Mouse (Mus musculus): ENCODE data around the gene Atp8a2. TPM values are rescaled to one million over a fixed set of nuclear protein-coding genes. Genes with fewer than 3 reads are reported as not detected.

Gene Atp8a2
- polyA plus RNA-seq, 1 experiment from 2014 or later: 2.5 TPM

- no peak for DNase-seq (ENCODE audit: low spot score)
- 74% methylated on average over 6 of the region's 6 CpGs for WGBS
Measured at GRCm38 (mm10) chr14:60137812-60138211, 59.2 kb downstream of the Atp8a2 start.

GRCm38 (mm10) chr14:60135801-60136200 is 61.2 kb downstream of the Atp8a2 start:
- Histone ChIP-seq H3K27ac (replicated peaks) (no peak overlapping the region), H3K4me3 (no peak overlapping the region), H3K27me3 (ENCODE audit: low read depth, poor library complexity, severe bottlenecking) (no peaks in the 10 kb centered on the region), H3K4me1 (no peaks in the 10 kb centered on the region), H3K36me3 (no peaks in the 10 kb centered on the region), H3K9me3 (replicated peaks) (no peaks in the 10 kb centered on the region)
- no peak for DNase-seq (ENCODE audit: low spot score)
- 85% methylated on average over 4 of the region's 4 CpGs for WGBS

More at GRCm38 (mm10) chr14:60137812-60138211, 59.2 kb downstream of the Atp8a2 start:
- H3K27me3 ChIP-seq (ENCODE audit: low read depth, poor library complexity, severe bottlenecking): no peaks in the 10 kb centered on the region
- H3K27ac ChIP-seq (replicated peaks): no peak overlapping the region
- 0 out of 2 replicates have a peak, but pooled peaks cover 2% of the 10 kb centered on the region for H3K4me1 ChIP-seq
- H3K36me3 ChIP-seq: no peaks in the 10 kb centered on the region
- H3K4me3 ChIP-seq: no peak overlapping the region
- H3K9me3 ChIP-seq (replicated peaks): no peaks in the 10 kb centered on the region

GRCm38 (mm10) chr14:60134720-60135119 is 62.3 kb downstream of the Atp8a2 start:
- no peaks in the 10 kb centered on the region for H3K4me1 ChIP-seq
- no peak overlapping the region for H3K4me3 ChIP-seq
- H3K9me3 ChIP-seq (replicated peaks): no peaks in the 10 kb centered on the region
- no peak for DNase-seq (ENCODE audit: low spot score)
- H3K36me3 ChIP-seq: no peaks in the 10 kb centered on the region
- H3K27me3 ChIP-seq (ENCODE audit: low read depth, poor library complexity, severe bottlenecking): no peaks in the 10 kb centered on the region
- no peak overlapping the region for H3K27ac ChIP-seq (replicated peaks)
- WGBS: 94% methylated on average over 9 of the region's 9 CpGs

GRCm38 (mm10) chr14:60131196-60131876 is 65.6 kb downstream of the Atp8a2 start:
- Histone ChIP-seq H3K4me1 (no peaks in the 10 kb centered on the region), H3K27me3 (ENCODE audit: low read depth, poor library complexity, severe bottlenecking) (no peaks in the 10 kb centered on the region), H3K4me3 (no peak overlapping the region), H3K27ac (replicated peaks) (no peak overlapping the region), H3K36me3 (no peaks in the 10 kb centered on the region), H3K9me3 (replicated peaks) (no peaks in the 10 kb centered on the region)
- WGBS: 93% methylated on average over 9 of the region's 9 CpGs
- no peak for DNase-seq (ENCODE audit: low spot score)

- Histone ChIP-seq H3K27ac (replicated peaks) (no peak overlapping the region), H3K27me3 (ENCODE audit: low read depth, poor library complexity, severe bottlenecking) (no peaks in the 10 kb centered on the region), H3K4me1 (no peaks in the 10 kb centered on the region), H3K36me3 (no peaks in the 10 kb centered on the region), H3K4me3 (no peak overlapping the region), H3K9me3 (replicated peaks) (no peaks in the 10 kb centered on the region)
- 91% methylated on average over 5 of the region's 5 CpGs for WGBS
- no peak for DNase-seq (ENCODE audit: low spot score)
Measured at GRCm38 (mm10) chr14:60129564-60129963, 67.4 kb downstream of the Atp8a2 start.

- no peak overlapping the region for H3K4me3 ChIP-seq
- no peaks in the 10 kb centered on the region for H3K36me3 ChIP-seq
- no peak overlapping the region for H3K27ac ChIP-seq (replicated peaks)
- peaks cover 7% of the 10 kb centered on the region for H3K4me1 ChIP-seq
- no peaks in the 10 kb centered on the region for H3K27me3 ChIP-seq (ENCODE audit: low read depth, poor library complexity, severe bottlenecking)
- 79% methylated on average over 9 of the region's 9 CpGs for WGBS
- DNase-seq (ENCODE audit: low spot score): no peak
- H3K9me3 ChIP-seq (replicated peaks): no peaks in the 10 kb centered on the region
Measured at GRCm38 (mm10) chr14:60125202-60125601, 71.8 kb downstream of the Atp8a2 start.

DNA sequence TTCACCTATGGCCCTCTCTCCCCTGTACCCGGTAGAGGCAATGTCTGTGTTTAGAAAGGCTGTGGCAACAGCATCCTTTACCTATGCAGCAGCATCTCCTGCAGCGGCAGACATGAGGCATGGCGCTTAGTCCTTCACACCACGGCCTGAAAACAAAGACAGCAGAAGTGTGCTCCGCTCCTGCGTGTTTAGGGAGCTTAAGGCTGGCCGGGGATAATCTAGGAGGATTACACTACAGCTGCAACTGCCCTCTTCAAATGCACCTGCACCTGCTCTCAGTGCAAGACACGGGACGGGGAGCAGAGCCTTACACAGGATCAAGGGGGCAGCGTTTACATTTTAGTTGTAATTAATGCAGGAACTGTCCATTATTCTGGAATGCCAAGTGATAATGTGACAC is 75.4 kb downstream of the Atp8a2 start:
- H3K27ac ChIP-seq (replicated peaks): peak overlapping the region; percentile 42; the same call in 1 of the 2 replicates
- no peaks in the 10 kb centered on the region for H3K9me3 ChIP-seq (replicated peaks)
- H3K4me1 ChIP-seq: peaks cover 7% of the 10 kb centered on the region
- WGBS: 35% methylated on average over 10 of the region's 10 CpGs
- H3K4me3 ChIP-seq: no peak overlapping the region
- H3K27me3 ChIP-seq (ENCODE audit: low read depth, poor library complexity, severe bottlenecking): no peaks in the 10 kb centered on the region
- no peaks in the 10 kb centered on the region for H3K36me3 ChIP-seq
- no peak for DNase-seq (ENCODE audit: low spot score)

GRCm38 (mm10) chr14:60117792-60118585 is 79.0 kb downstream of the Atp8a2 start:
- Histone ChIP-seq H3K36me3 (no peaks in the 10 kb centered on the region), H3K27me3 (ENCODE audit: low read depth, poor library complexity, severe bottlenecking) (no peaks in the 10 kb centered on the region), H3K9me3 (replicated peaks) (no peaks in the 10 kb centered on the region), H3K27ac (replicated peaks) (no peak overlapping the region), H3K4me1 (peaks cover 7% of the 10 kb centered on the region), H3K4me3 (no peak overlapping the region)
- WGBS: 83% methylated on average over 9 of the region's 9 CpGs
- DNase-seq (ENCODE audit: low spot score): no peak

DNA sequence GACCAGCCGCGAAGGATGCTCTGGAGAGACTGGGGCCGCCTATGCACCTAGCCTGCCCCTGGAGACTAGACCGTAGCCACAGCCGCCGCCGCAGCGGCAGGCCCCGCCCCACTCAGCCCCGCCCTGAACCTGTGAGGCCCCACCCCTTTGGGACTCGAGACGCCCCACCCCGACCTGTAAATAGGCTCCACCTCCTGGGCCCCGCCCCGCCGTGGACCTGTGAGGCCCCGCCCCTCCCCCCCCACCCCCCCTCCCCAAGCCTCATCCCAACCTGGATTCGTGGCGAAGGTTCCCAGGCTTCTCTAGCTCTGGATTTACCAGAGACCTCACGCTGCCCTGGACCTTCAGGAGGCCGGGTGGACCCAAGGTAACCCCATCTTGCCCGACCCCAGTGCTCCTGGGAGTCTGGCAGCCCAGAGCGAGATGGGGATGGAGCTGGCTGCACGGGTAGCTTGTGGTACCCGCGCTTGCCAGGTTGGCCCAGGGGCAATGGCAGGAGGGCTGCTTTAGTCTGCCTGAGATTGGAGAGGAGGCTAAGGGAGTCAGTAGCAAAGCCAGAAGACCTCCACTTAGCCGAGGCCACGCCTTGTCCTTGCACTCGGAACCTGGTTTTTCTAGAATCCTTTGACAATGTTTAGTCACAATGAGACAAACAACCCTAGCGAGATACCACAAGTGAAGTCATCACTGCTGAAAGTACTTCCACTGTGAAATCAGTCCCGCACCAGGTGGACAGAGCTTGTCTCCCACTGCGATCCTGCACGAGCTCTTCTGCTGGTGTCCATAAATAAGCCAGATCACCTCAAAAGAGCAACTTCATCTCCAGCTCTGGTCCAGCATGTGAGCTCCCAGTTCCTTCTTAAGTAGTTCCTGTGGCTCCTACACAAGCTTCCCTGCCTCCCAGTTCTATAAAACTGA is 109.9 kb downstream of the Atp8a2 start:
- H3K4me3 ChIP-seq: peak overlapping the region; percentile 64
- H3K27me3 ChIP-seq (ENCODE audit: low read depth, poor library complexity, severe bottlenecking): peaks cover 27% of the 10 kb centered on the region
- peaks cover 25% of the 10 kb centered on the region for H3K4me1 ChIP-seq
- DNase-seq (ENCODE audit: low spot score): peak; percentile 80
- WGBS: 14% methylated on average over 27 of the region's 33 CpGs
- H3K9me3 ChIP-seq (replicated peaks): no peaks in the 10 kb centered on the region
- H3K36me3 ChIP-seq: no peaks in the 10 kb centered on the region
- peak overlapping the region; percentile 70 for H3K27ac ChIP-seq (replicated peaks)

DNA sequence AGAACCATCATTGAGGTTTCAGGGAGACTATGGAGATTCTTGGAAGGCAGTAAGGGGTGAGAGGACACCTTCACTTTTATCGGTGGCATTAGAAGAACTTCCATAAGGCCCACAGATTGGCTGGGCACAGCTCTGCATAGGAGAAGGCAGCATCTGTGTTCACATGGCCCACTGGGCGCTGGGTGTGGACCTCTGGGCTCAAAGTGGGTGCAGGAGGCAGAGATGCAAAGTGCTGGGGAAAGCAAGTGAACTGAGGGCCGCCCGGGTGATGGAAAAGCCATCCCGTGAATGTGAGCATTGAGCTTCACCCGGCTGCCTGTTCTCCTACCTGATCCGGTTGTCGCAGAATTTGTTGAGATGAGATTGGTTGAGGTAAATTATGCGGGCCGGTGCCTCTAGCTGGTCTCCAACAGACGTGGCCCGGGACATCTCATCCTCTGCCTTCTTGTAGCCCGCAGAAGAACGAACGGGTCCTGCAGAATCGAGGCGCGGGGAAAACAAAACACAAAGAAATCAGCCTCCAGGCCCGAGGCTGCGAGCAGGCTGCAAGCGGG is 110.6 kb downstream of the Atp8a2 start:
- Histone ChIP-seq H3K27me3 (ENCODE audit: low read depth, poor library complexity, severe bottlenecking) (peaks cover 27% of the 10 kb centered on the region), H3K4me3 (peak overlapping the region; percentile 64), H3K27ac (replicated peaks) (peak overlapping the region; percentile 70), H3K4me1 (peaks cover 25% of the 10 kb centered on the region), H3K9me3 (replicated peaks) (no peaks in the 10 kb centered on the region), H3K36me3 (no peaks in the 10 kb centered on the region)
- 4% methylated on average over 21 of the region's 21 CpGs for WGBS
- DNase-seq (ENCODE audit: low spot score): no peak

GRCm38 (mm10) chr14:60082771-60083170 is 114.2 kb downstream of the Atp8a2 start:
- no peak overlapping the region for H3K27ac ChIP-seq (replicated peaks)
- no peaks in the 10 kb centered on the region for H3K9me3 ChIP-seq (replicated peaks)
- WGBS: 84% methylated on average over 8 of the region's 8 CpGs
- no peaks in the 10 kb centered on the region for H3K36me3 ChIP-seq
- H3K27me3 ChIP-seq (ENCODE audit: low read depth, poor library complexity, severe bottlenecking): peaks cover 27% of the 10 kb centered on the region
- no peak for DNase-seq (ENCODE audit: low spot score)
- H3K4me3 ChIP-seq: no peak overlapping the region
- peaks cover 28% of the 10 kb centered on the region for H3K4me1 ChIP-seq

DNA sequence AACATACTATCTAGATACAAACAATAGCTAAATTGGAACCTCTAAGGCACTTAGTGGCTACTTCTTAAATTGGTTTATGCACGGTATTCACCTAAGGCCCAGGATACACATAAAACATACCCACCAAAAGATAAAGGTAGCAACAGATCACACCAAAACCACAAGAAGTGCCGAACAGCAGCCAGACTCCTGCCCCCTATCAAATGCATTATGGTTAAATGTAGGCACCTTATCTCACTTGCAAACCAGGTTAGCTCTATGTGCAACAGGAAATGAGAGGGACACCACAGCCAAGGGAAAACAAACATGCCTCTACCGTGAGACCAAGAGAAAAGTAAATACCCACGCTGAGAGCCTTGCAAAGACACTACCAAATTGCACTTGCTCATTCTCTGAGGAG is 124.5 kb downstream of the Atp8a2 start:
- Histone ChIP-seq H3K4me3 (no peak overlapping the region), H3K27ac (replicated peaks) (no peak overlapping the region), H3K27me3 (ENCODE audit: low read depth, poor library complexity, severe bottlenecking) (no peaks in the 10 kb centered on the region), H3K9me3 (replicated peaks) (no peaks in the 10 kb centered on the region), H3K4me1 (no peaks in the 10 kb centered on the region), H3K36me3 (no peaks in the 10 kb centered on the region)
- WGBS: 80% methylated on average over 4 of the region's 4 CpGs
- DNase-seq (ENCODE audit: low spot score): no peak
